Mouse (Mus musculus): ENCODE measurements around the gene Psme2.

- no peak for TF ChIP-seq GATA1 (IDR thresholded peaks at IDR 0.05; ENCODE audit: borderline replicate concordance, low read length)
- TF ChIP-seq FLI1 (IDR thresholded peaks at IDR 0.05; ENCODE audit: low read length) = no peak
These were observed 5.3 kb downstream of the Psme2 start for GRCm38 (mm10) chr14:55585566-55585960.

All from megakaryocyte, embryonic 14.5 days (primary cell).